Mouse (Mus musculus) myocyte (in vitro differentiated cells): ENCODE measurements around the gene Mafg.

Experiments used
- CEBPB ChIP-seq: IDR thresholded peaks from 2 replicates; pipeline ENCODE4 v1.6.1; 2011; ENCODE audit warnings: mild to moderate bottlenecking, moderate library complexity; ENCODE audit not compliant: poor library complexity, insufficient read depth, severe bottlenecking
- MAX ChIP-seq: IDR thresholded peaks from one replicate; pipeline ENCODE4 v1.6.1; 2011; ENCODE audit warnings: low read depth, mild to moderate bottlenecking, control low read depth
- POLR2A ChIP-seq: IDR thresholded peaks from one replicate; pipeline ENCODE4 v1.6.1; 2011; ENCODE audit warnings: low read depth, mild to moderate bottlenecking, control low read depth, moderate library complexity; ENCODE audit not compliant: insufficient read length
- REST ChIP-seq: IDR thresholded peaks from one replicate; pipeline ENCODE4 v1.6.1; 2011; ENCODE audit warnings: mild to moderate bottlenecking, control low read depth, moderate library complexity; ENCODE audit not compliant: insufficient read depth, insufficient read length
- TCF12 ChIP-seq: IDR thresholded peaks from one replicate; pipeline ENCODE4 v1.6.1; 2011; ENCODE audit warnings: mild to moderate bottlenecking, control low read depth; ENCODE audit not compliant: poor library complexity, insufficient read depth, severe bottlenecking
- TCF3 ChIP-seq: IDR thresholded peaks from one replicate; pipeline ENCODE4 v1.6.1; 2011; ENCODE audit warnings: low read depth, control low read depth; ENCODE audit not compliant: insufficient read length

DNA sequence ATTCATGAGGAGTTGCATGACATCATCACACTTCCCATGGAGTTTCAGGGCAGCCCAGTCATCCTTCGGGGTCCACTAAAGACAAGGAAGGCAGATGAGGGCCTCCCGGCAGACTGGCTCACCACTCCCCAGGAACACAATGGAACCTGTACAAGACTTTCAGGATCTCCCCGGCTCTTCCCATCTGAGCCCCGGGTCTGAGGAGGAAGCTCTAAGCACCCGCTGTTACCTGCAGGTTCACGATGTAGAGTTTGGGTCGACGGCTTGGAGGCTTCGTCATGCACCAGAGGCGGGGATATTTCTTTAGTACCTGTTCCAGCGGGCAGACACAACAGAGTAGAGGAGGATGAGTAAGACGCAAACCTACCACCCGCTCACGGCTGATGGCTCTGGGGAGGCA lies 13.2 kb downstream of the Mafg start:
- TF ChIP-seq CEBPB (no peak), POLR2A (no peak), TCF12 (no peak), TCF3 (no peak), REST (no peak), MAX (no peak)
